Mouse (Mus musculus): ENCODE measurements around the gene 1190007I07Rik. TPM values are rescaled to one million over a fixed set of nuclear protein-coding genes. Genes with fewer than 3 reads are reported as not detected.

1190007I07Rik gene
- total RNA-seq (2021): 10 to 100 TPM; 14.9 to 15.8 TPM

GRCm38 (mm10) chr10:82622671-82623552 lies at the start of gene 1190007I07Rik:
Gene 1190007I07Rik (minus strand): TSS chr10:82623228.
- intact Hi-C loops (cut with DNase I): no loop called here
- DNase-seq: peak; percentile 95

GRCm38 (mm10) chr10:82670205-82670604 lies 47.2 kb upstream of the 1190007I07Rik start:
- intact Hi-C loops (cut with DNase I): no loop called here
- no peak for DNase-seq

DNA sequence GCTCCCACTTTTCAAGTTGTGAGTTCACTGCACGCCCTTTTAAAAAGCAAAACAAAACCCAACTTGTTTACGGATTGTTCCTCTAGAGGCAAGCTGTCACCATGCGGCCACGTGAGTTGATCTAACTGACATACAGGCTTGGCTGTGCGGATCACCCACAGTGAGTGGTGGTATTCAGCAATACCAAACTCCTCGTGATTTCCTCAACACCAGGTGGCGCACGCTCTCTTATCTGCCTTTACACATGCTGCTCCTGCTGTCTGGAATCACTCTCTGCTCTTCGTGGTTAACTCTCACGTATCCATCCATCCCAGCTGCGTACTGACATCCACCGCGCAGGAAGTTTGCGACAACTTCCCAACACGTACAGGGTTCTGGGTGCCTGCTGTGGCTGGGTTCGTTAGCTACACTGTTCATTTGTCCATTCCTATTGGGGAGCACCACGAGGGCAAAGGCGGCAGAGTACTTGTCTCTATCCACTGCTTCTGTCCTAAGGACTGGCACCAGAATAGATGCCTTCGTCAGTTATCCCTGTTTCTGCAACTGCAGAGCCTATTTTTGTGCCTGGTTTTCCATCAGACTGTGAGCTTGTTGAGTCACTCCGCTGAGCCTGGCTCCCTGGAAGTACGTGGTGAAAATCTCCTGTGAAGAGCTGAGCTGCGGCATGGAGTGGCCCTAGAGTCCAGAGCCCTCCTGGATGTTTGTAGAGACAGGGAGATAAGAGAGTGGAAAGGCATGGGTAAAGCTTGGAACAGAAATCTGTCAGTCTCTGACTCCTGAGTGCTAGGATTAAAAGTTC lies 43.6 kb upstream of the 1190007I07Rik start:
- intact Hi-C loops (cut with DNase I): loop anchor here (10.0 kb wide), 1 partner anchor 88 kb away; no protein-coding TSS in a partner anchor
- peak; percentile 95 for DNase-seq

DNA sequence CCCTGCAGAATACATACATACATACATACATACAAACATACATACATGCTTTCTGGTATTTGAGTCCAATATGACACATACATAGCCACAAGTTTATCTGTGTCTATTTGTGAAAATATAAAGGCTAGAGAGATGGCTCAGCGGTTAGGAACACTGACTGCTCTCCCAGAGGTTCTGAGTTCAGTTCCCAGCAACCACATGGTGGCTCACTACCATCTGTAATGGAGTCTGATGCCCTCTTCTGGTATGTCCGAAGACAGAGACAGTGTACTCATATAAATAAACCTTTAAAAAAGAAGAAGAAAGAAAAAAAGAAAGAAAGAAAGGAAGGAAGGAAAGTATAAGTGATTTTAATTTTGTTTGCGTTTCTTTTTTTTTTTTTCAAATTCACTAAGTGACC lies 42.9 kb upstream of the 1190007I07Rik start:
- no peak for DNase-seq
- intact Hi-C loops (cut with DNase I): loop anchor here (10.0 kb wide), 1 partner anchor 89 kb away; no protein-coding TSS in a partner anchor

DNA sequence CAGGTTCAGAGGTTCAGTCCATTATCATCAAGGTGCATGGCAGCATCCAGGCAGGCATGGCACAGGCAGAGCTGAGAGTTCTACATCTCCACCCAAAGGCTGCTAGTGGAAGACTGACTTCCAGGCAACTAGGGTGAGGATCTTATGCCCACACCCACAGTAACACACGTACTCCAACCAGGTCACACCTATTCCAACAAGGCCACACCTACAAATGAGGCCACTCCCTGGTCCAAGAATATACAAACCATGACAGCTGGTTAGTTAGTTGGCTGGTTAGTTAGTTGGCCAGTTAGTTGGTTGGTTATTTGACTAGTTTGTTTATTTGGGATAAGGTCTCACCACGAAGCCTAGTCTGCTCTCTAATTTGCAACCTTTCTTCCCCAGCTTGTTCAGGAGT lies 40.3 kb upstream of the 1190007I07Rik start:
- no peak for DNase-seq
- intact Hi-C loops (cut with DNase I): loop anchor here (10.0 kb wide), 1 partner anchor 92 kb away; no protein-coding TSS in a partner anchor

- DNase-seq: peak; percentile 77
- intact Hi-C loops (cut with DNase I): loop anchor here (10.0 kb wide), 1 partner anchor 92 kb away; no protein-coding TSS in a partner anchor
These were observed 39.4 kb upstream of the 1190007I07Rik start for GRCm38 (mm10) chr10:82662267-82662990.

DNA sequence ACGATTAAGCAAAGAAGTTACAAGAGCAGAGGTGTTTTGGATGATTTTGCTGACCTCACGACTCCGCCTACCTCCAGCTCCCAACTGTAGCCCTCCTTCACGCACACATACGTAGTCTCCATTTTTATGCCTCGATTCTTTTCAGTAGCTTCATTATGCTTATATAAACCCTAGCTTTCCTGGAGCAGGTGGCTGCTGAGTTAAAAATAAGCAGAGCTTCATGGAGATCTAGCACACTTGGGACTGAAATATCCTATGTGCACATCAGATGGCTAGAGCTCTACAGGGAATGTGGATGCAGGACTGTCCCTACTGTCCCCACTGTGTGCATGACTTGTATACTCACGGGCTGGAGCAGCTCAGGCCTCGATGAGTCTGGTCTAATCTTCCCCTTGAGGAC lies 38.8 kb upstream of the 1190007I07Rik start:
- intact Hi-C loops (cut with DNase I): loop anchor here (10.0 kb wide), 1 partner anchor 93 kb away; no protein-coding TSS in a partner anchor
- DNase-seq: no peak

GRCm38 (mm10) chr10:82654581-82654980 lies 31.6 kb upstream of the 1190007I07Rik start:
- intact Hi-C loops (cut with DNase I): no loop called here
- DNase-seq: no peak

GRCm38 (mm10) chr10:82652625-82653024 lies 29.6 kb upstream of the 1190007I07Rik start:
- intact Hi-C loops (cut with DNase I): no loop called here
- no peak for DNase-seq

DNA sequence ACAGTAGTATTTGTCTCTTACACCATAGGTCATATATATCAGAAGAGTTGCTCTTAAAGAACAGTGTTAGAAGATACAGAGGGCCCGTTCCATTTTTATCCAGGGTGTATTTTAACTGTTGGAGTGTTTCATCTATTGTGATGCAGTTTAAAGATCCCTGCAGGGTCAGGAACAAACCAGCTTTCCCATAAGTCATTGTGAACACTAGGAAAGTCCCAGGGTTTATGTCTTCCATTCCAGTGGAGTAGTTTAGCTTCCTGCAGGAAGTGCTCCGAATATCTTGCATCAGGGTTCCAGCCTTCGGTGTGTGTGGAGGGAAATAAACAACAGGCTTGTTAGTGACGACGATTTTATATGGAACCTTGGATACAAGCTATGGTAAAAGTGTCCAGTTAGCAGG lies 28.2 kb upstream of the 1190007I07Rik start:
- DNase-seq: no peak
- intact Hi-C loops (cut with DNase I): no loop called here

GRCm38 (mm10) chr10:82647205-82647811 lies 24.3 kb upstream of the 1190007I07Rik start:
- DNase-seq: no peak

GRCm38 (mm10) chr10:82646083-82646482 lies 23.1 kb upstream of the 1190007I07Rik start:
- intact Hi-C loops (cut with DNase I): no loop called here
- no peak for DNase-seq

More at GRCm38 (mm10) chr10:82647205-82647811, 24.3 kb upstream of the 1190007I07Rik start:
- intact Hi-C loops (cut with DNase I): no loop called here

DNA sequence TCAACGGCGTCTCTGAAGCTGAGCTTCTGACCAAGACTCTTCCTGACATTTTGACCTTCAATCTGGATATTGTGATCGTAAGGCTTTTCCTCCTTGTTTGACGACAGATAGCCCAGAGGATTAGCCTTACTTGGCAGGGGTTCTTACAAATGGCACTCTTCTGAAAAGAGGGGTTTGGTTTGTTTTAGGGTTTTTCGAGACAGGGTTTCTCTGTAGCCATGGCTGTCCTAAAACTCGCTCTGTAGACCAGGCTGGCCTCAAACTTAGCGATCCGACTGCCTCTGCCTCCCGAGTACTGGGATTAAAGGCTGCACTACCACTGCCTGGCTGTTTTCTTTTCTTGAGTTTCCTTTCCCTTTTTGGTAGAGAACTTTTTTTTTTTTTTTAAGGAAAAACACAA lies 18.5 kb upstream of the 1190007I07Rik start:
- intact Hi-C loops (cut with DNase I): no loop called here

GRCm38 (mm10) chr10:82639032-82639698 lies 16.1 kb upstream of the 1190007I07Rik start:
- no peak for DNase-seq
- intact Hi-C loops (cut with DNase I): no loop called here

More for the DNA sequence above, 18.5 kb upstream of the 1190007I07Rik start:
- DNase-seq: no peak

- intact Hi-C loops (cut with DNase I): no loop called here
- DNase-seq: no peak
These were observed 13.3 kb upstream of the 1190007I07Rik start for GRCm38 (mm10) chr10:82636321-82636720.

DNA sequence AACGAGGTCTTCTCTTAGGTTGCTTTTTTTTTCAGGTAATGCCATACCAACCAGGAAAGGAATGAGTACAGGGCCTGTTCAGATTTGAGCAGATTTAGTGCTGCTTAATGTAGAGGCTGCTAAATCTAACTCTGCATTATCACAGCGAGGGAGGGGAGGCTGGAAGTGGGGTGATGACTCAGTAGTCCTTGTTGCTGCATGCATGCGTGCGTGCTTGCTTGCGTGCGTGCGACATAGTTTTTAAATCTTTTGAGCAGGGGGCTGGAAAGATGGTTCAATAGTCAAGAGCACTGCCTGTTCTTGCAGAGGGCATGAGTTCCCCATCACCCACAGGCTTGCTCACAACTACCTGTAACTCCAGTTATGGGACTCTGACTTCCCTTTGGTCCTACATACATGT lies 11.3 kb upstream of the 1190007I07Rik start:
- intact Hi-C loops (cut with DNase I): no loop called here
- no peak for DNase-seq

GRCm38 (mm10) chr10:82632496-82633280 lies 9.7 kb upstream of the 1190007I07Rik start:
- DNase-seq: no peak

DNA sequence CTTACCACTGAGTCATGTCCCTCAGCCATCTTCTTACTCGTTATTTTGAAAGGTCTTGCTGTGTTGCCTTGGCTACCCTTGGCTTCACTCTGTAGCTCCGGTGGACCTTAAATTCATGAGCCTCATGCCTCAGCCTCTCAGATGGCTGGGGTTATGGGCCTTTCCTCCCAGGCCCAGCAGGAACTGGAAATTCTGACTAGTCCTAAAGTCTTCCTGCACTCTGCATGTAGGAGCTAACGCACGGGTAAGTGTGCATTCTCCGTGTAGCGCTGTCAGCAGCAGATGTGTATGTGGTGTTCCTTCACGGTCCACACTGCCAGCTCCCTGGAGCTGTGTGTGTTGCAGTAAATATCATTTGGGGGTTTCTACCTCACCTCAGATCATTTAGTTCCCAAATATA lies 8.1 kb upstream of the 1190007I07Rik start:
- no peak for DNase-seq
- intact Hi-C loops (cut with DNase I): no loop called here

More at GRCm38 (mm10) chr10:82632496-82633280, 9.7 kb upstream of the 1190007I07Rik start:
- intact Hi-C loops (cut with DNase I): no loop called here

DNA sequence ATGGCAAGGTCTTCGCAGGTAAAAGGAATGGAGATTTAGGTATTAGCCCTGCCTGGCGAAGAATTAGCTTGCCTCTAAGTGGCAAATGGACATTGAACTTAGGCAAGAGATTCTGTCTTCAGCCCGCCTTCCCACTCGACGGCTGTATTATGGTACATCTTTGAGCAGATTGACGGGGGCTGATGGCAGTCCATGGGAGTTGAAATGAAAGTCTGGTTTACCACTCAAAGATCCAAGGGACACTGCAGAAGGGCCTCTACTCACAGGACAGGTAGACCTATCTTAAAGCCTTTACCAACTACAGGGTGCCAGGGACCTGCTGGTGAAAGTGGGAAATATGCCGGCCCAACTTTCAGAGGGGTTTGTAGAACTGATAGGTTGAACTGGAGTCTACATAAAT lies 7.5 kb upstream of the 1190007I07Rik start:
- DNase-seq: no peak
- intact Hi-C loops (cut with DNase I): no loop called here

Data from left cerebral cortex, postnatal 4 days (tissue).